Mouse (Mus musculus): ENCODE measurements around the gene Ndufab1.

DNA sequence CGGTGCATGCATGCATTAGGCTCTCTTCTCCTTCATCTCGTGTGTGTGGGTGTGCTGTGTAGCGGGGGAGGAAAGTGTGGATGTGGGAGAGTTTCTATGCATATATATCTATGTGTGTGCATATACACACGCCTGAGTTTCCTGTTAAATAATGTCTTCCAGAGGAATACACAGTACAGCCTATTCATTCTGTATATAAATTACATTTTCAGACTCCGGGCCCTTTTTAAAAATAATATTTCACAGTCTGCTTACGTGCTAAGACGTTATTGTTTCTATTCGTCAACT is 31.6 kb upstream of the Ndufab1 start:
- TF ChIP-seq CTCF (IDR thresholded peaks at IDR 0.05; ENCODE audit: borderline replicate concordance, extremely low read depth, insufficient read depth, insufficient read length) (no peak), POLR2A (IDR thresholded peaks at IDR 0.05; ENCODE audit: borderline replicate concordance, extremely low read depth, insufficient read depth, insufficient read length, poor library complexity, severe bottlenecking) (no peak)

Measured in brain, embryonic 14.5 days (tissue).